8 mouse cellular contexts compared by ENCODE assay signal in genomic region chr8:70631436-70631835, GRCm38 (mm10). TPM values are rescaled to one million over a fixed set of nuclear protein-coding genes. Genes with fewer than 3 reads are reported as not detected.
A peak's percentile ranks its signal among the peaks of the same experiment; 100 is the strongest.
DNase-seq lines count a peak whose midpoint lies in the region; ATAC-seq lines count a peak whose summit lies in the region.
"Had no signal": no experiment of that assay in that cellular context is flagged by ENCODE, and none has a peak within 500 bp of the region (broad histone marks: within the 10 kb centered on the region; RNA-seq: fewer than 3 reads in every experiment).

No protein-coding gene starts in this region.

- H3K27me3 ChIP-seq in liver, embryonic 12.5 days (replicated peaks), result peaks cover 21% of the 10 kb centered on the region
- peaks cover 8% of the 10 kb centered on the region; the same call in 1 of the 2 replicates for H3K27me3 ChIP-seq in forebrain, embryonic 14.5 days (replicated peaks; ENCODE audit: control insufficient read depth, insufficient read depth, low read length)

- H3K36me3 ChIP-seq in liver, embryonic 12.5 days, result 0 out of 2 replicates have a peak, but pooled peaks cover 3% of the 10 kb centered on the region
- H3K36me3 ChIP-seq in forebrain, embryonic 14.5 days (ENCODE audit: control insufficient read depth, insufficient read depth, low read length), result no peaks in the 10 kb centered on the region
- H3K36me3 ChIP-seq: midbrain, embryonic 12.5 days had no signal

- intact Hi-C loops in heart, postnatal 14 days (cut with DNase I), result no loop called here
- intact Hi-C loops in left cerebral cortex, postnatal 14 days (cut with DNase I), result no loop called here
- intact Hi-C loops in gastrocnemius, postnatal 36 days (cut with DNase I), result loop anchor here (5.0 kb wide), 1 partner anchor 71 kb away; the partner anchor contains the start of gene Iqcn

- H3K9me3 ChIP-seq in liver, embryonic 12.5 days (replicated peaks), result no peaks in the 10 kb centered on the region
- no peaks in the 10 kb centered on the region for H3K9me3 ChIP-seq in forebrain, embryonic 14.5 days (replicated peaks; ENCODE audit: control insufficient read depth, low read length)
- H3K9me3 ChIP-seq: midbrain, embryonic 12.5 days had no signal

- peak; percentile 62 for DNase-seq in testis, postnatal 10 days (ENCODE audit: low spot score)
- DNase-seq in testis, postnatal 14 days (ENCODE audit: low spot score), result no peak
- peak; percentile 57 to 59 for DNase-seq in heart, postnatal 14 days
- no peak for DNase-seq in left cerebral cortex, postnatal 14 days (ENCODE audit: low spot score in 2 of 2)
- DNase-seq in gastrocnemius, postnatal 36 days, result no peak
- DNase-seq in forebrain, embryonic 14.5 days (ENCODE audit: low spot score), result no peak

- no peak for ATAC-seq in liver, embryonic 12.5 days
- no peak for ATAC-seq in forebrain, embryonic 14.5 days

- H3K27ac ChIP-seq in liver, embryonic 12.5 days, result peak overlapping the region; percentile 79
- no peak overlapping the region for H3K27ac ChIP-seq in forebrain, embryonic 14.5 days (ENCODE audit: low read depth, low read length)
- H3K27ac ChIP-seq: midbrain, embryonic 12.5 days had no signal

- H3K4me3 ChIP-seq in liver, embryonic 12.5 days, result peak overlapping the region; percentile 67
- H3K4me3 ChIP-seq in forebrain, embryonic 14.5 days (ENCODE audit: low read depth, low read length), result no peak overlapping the region
- H3K4me3 ChIP-seq: midbrain, embryonic 12.5 days had no signal

- WGBS in liver, embryonic 12.5 days (ENCODE audit: insufficient replicate concordance), result 14% methylated on average over 23 of the region's 24 CpGs
- 21% methylated on average over 24 of the region's 24 CpGs for WGBS in forebrain, embryonic 14.5 days

- peak overlapping the region; percentile 75 for H3K9ac ChIP-seq in liver, embryonic 12.5 days
- no peak overlapping the region for H3K9ac ChIP-seq in forebrain, embryonic 14.5 days (ENCODE audit: low read length)
- H3K9ac ChIP-seq: midbrain, embryonic 12.5 days had no signal

- H3K4me1 ChIP-seq in liver, embryonic 12.5 days, result peaks cover 60% of the 10 kb centered on the region
- H3K4me1 ChIP-seq in forebrain, embryonic 14.5 days (ENCODE audit: control insufficient read depth, insufficient read depth, low read length), result peaks cover 3% of the 10 kb centered on the region; the same call in 1 of the 2 replicates

- peak overlapping the region; percentile 78 for H3K4me2 ChIP-seq in liver, embryonic 12.5 days
- H3K4me2 ChIP-seq in forebrain, embryonic 14.5 days (ENCODE audit: low read length), result no peak overlapping the region
- H3K4me2 ChIP-seq: midbrain, embryonic 12.5 days had no signal

RNA-seq across cellular contexts. Expression of gene Gdf15, which starts 0.8 kb away (rescaled TPM):
- total RNA-seq in heart, postnatal 14 days (2021), result 1 to 10 TPM in 1 of 2 experiments, under 1 TPM in 1; 0.41 to 1.6 TPM
- 4.4 and 4.9 TPM in 2 replicates for polyA plus RNA-seq in liver, embryonic 12.5 days (2016; fragmentation: Nextera tagmentation; extraction: Ambion mirVana)
- total RNA-seq in left cerebral cortex, postnatal 14 days (2021), result not detected
- total RNA-seq in gastrocnemius, postnatal 36 days (2021), result under 1 TPM in 1 of 2 experiments, not detected in 1; 0.18 TPM
- 0.16 and 0.20 TPM in 2 replicates for polyA plus RNA-seq in forebrain, embryonic 14.5 days (2014; fragmentation: Nextera tagmentation; extraction: Ambion mirVana)
- polyA plus RNA-seq: midbrain, embryonic 12.5 days had no signal

RNA-seq across cellular contexts. Expression of gene Lrrc25, which starts 15.5 kb away (rescaled TPM):
- 1 to 10 TPM; 1.8 to 2.5 TPM for total RNA-seq in heart, postnatal 14 days (2021)
- 4.1 and 4.6 TPM in 2 replicates for polyA plus RNA-seq in liver, embryonic 12.5 days (2016; fragmentation: Nextera tagmentation; extraction: Ambion mirVana)
- total RNA-seq in left cerebral cortex, postnatal 14 days (2021), result under 1 TPM; 0.90 to 0.97 TPM
- under 1 TPM; 0.38 to 0.64 TPM for total RNA-seq in gastrocnemius, postnatal 36 days (2021)
- 0.89 and 1.9 TPM in 2 replicates for polyA plus RNA-seq in forebrain, embryonic 14.5 days (2014; fragmentation: Nextera tagmentation; extraction: Ambion mirVana)

RNA-seq across cellular contexts. Expression of gene Ssbp4, which starts 22.8 kb away (rescaled TPM):
- total RNA-seq in heart, postnatal 14 days (2021), result 10 to 100 TPM; 39.7 to 46.4 TPM
- polyA plus RNA-seq in liver, embryonic 12.5 days (2016; fragmentation: Nextera tagmentation; extraction: Ambion mirVana), result 96.4 and 98.0 TPM in 2 replicates
- 100 to 1,000 TPM; 270 to 302 TPM for total RNA-seq in left cerebral cortex, postnatal 14 days (2021)
- 10 to 100 TPM; 12.5 to 15.9 TPM for total RNA-seq in gastrocnemius, postnatal 36 days (2021)
- 135 and 147 TPM in 2 replicates for polyA plus RNA-seq in forebrain, embryonic 14.5 days (2014; fragmentation: Nextera tagmentation; extraction: Ambion mirVana)

RNA-seq across cellular contexts. Expression of gene Pgpep1, which starts 28.8 kb away (rescaled TPM):
- 10 to 100 TPM; 38.4 to 46.8 TPM for total RNA-seq in heart, postnatal 14 days (2021)
- polyA plus RNA-seq in liver, embryonic 12.5 days (2016; fragmentation: Nextera tagmentation; extraction: Ambion mirVana), result 19.6 and 24.2 TPM in 2 replicates
- 10 to 100 TPM; 14.8 to 19.0 TPM for total RNA-seq in left cerebral cortex, postnatal 14 days (2021)
- 10 to 100 TPM; 11.1 to 15.9 TPM for total RNA-seq in gastrocnemius, postnatal 36 days (2021)
- 85.7 and 101 TPM in 2 replicates for polyA plus RNA-seq in forebrain, embryonic 14.5 days (2014; fragmentation: Nextera tagmentation; extraction: Ambion mirVana)

RNA-seq across cellular contexts. Expression of gene Isyna1, which starts 37.3 kb away (rescaled TPM):
- total RNA-seq in heart, postnatal 14 days (2021), result 10 to 100 TPM; 25.8 to 27.7 TPM
- polyA plus RNA-seq in liver, embryonic 12.5 days (2016; fragmentation: Nextera tagmentation; extraction: Ambion mirVana), result 114 and 115 TPM in 2 replicates
- 10 to 100 TPM; 47.5 to 51.0 TPM for total RNA-seq in left cerebral cortex, postnatal 14 days (2021)
- total RNA-seq in gastrocnemius, postnatal 36 days (2021), result 1 to 10 TPM; 4.1 to 5.1 TPM
- polyA plus RNA-seq in forebrain, embryonic 14.5 days (2014; fragmentation: Nextera tagmentation; extraction: Ambion mirVana), result 59.0 and 75.1 TPM in 2 replicates

Comparison
In these comparisons a context has a peak if more than half of its experiments do, and no peak if none do; other contexts are left out.
1. DNase-seq: peak in testis, postnatal 10 days (single experiment) and heart, postnatal 14 days (2 of 2); none in testis, postnatal 14 days (single experiment), left cerebral cortex, postnatal 14 days (0 of 2), gastrocnemius, postnatal 36 days (0 of 2) and forebrain, embryonic 14.5 days (single experiment).
2. RNA of gene Ssbp4, which starts 22.8 kb away (total RNA-seq): 270 to 302 TPM in left cerebral cortex, postnatal 14 days; 39.7 to 46.4 TPM in heart, postnatal 14 days and 12.5 to 15.9 TPM in gastrocnemius, postnatal 36 days; every median in the first group is over 4 times any median in the second.